Mouse (Mus musculus): ENCODE measurements at regions not wholly inside any gene's neighbourhood (a gene's known extent, or its start where the extent isn't known, plus 50 kb on each side); places are given as distances from the start of the nearest gene placed in this dataset.
A peak's percentile ranks its signal among the peaks of the same experiment; 100 is the strongest.

- DNase-seq = no peak
Observed at GRCm38 (mm10) chr4:30776816-30777442, 1187.0 kb upstream of the Map3k7 start.

GRCm38 (mm10) chr4:30781649-30782048 is 1182.2 kb upstream of the Map3k7 start:
- no peak for DNase-seq

- DNase-seq = no peak
Observed at GRCm38 (mm10) chr4:30789976-30790657, 1173.8 kb upstream of the Map3k7 start.

GRCm38 (mm10) chr4:30809798-30810197 is 1154.1 kb upstream of the Map3k7 start:
- DNase-seq = peak; percentile 5

- DNase-seq = no peak
Observed at GRCm38 (mm10) chr4:30855361-30856056, 1108.4 kb upstream of the Map3k7 start.

- no peak for DNase-seq
Observed at GRCm38 (mm10) chr4:30904966-30905365, 1058.9 kb upstream of the Map3k7 start.

GRCm38 (mm10) chr4:30922944-30923343 is 1041.0 kb upstream of the Map3k7 start:
- DNase-seq = no peak

- DNase-seq = no peak
Observed at GRCm38 (mm10) chr4:30932358-30932757, 1031.5 kb upstream of the Map3k7 start.

GRCm38 (mm10) chr4:30933030-30933987 is 1030.6 kb upstream of the Map3k7 start:
- no peak for DNase-seq

- no peak for DNase-seq
Observed at GRCm38 (mm10) chr4:30983611-30984010, 980.3 kb upstream of the Map3k7 start.

GRCm38 (mm10) chr4:31012006-31012405 is 951.9 kb upstream of the Map3k7 start:
- no peak for DNase-seq

GRCm38 (mm10) chr4:31052077-31052677 is 911.7 kb upstream of the Map3k7 start:
- no peak for DNase-seq

- DNase-seq = no peak
Observed at GRCm38 (mm10) chr4:31076236-31076635, 887.7 kb upstream of the Map3k7 start.

GRCm38 (mm10) chr4:31121586-31121985 is 842.3 kb upstream of the Map3k7 start:
- DNase-seq = no peak

GRCm38 (mm10) chr4:31143166-31143565 is 820.7 kb upstream of the Map3k7 start:
- DNase-seq = peak; percentile 7

GRCm38 (mm10) chr4:31167431-31167830 is 796.5 kb upstream of the Map3k7 start:
- no peak for DNase-seq

GRCm38 (mm10) chr4:31168357-31168756 is 795.5 kb upstream of the Map3k7 start:
- no peak for DNase-seq

GRCm38 (mm10) chr4:31171190-31171589 is 792.7 kb upstream of the Map3k7 start:
- no peak for DNase-seq

- no peak for DNase-seq
Observed at GRCm38 (mm10) chr4:31197852-31198251, 766.0 kb upstream of the Map3k7 start.

- DNase-seq = no peak
Observed at GRCm38 (mm10) chr4:31203286-31203685, 760.6 kb upstream of the Map3k7 start.

- no peak for DNase-seq
Observed at GRCm38 (mm10) chr4:31205332-31205970, 758.4 kb upstream of the Map3k7 start.
